Mouse (Mus musculus) ES-Bruce4 (cell line): ENCODE data around the gene Terb2. TPM values are rescaled to one million over a fixed set of nuclear protein-coding genes. Genes with fewer than 3 reads are reported as not detected.

Experiments used
- H3K27ac ChIP-seq: 2 replicates; pipeline ENCODE4 v1.5.1; 2012; ENCODE audit warnings: low read length, inconsistent platforms; ENCODE audit not compliant: insufficient read depth
- H3K27me3 ChIP-seq: 2 replicates; pipeline ENCODE4 v1.6.1; 2012; ENCODE audit warnings: mild to moderate bottlenecking, low read length, inconsistent platforms; ENCODE audit not compliant: control insufficient read depth, poor library complexity, insufficient read depth, severe bottlenecking
- H3K36me3 ChIP-seq: 2 replicates; pipeline ENCODE4 v1.6.1; 2012; ENCODE audit warnings: inconsistent platforms, mild to moderate bottlenecking, low read length, moderate library complexity; ENCODE audit not compliant: control insufficient read depth, poor library complexity, insufficient read depth, severe bottlenecking
- H3K4me1 ChIP-seq: one replicate; pipeline ENCODE4 v1.8.1; 2011; ENCODE audit warnings: low read length; ENCODE audit not compliant: control insufficient read depth, insufficient read depth
- H3K4me3 ChIP-seq: 2 replicates; pipeline ENCODE4 v1.5.1; 2011; ENCODE audit warnings: low read depth, mild to moderate bottlenecking, low read length
- H3K9ac ChIP-seq: 2 replicates; pipeline ENCODE4 v1.6.1; 2012; ENCODE audit warnings: low read depth, mild to moderate bottlenecking, inconsistent platforms; ENCODE audit not compliant: poor library complexity, severe bottlenecking
- H3K9me3 ChIP-seq: replicated peaks from 2 replicates; pipeline ENCODE4 v1.6.1; 2012; ENCODE audit warnings: mild to moderate bottlenecking, low read length, inconsistent platforms; ENCODE audit not compliant: control insufficient read depth, poor library complexity, insufficient read depth, severe bottlenecking
- CTCF ChIP-seq: IDR thresholded peaks from one replicate; pipeline ENCODE4 v1.8.1; 2011; ENCODE audit warnings: low read depth, low read length
- EP300 ChIP-seq: IDR thresholded peaks from 2 replicates; pipeline ENCODE4 v1.6.1; 2011; ENCODE audit warnings: low read depth, low read length; ENCODE audit not compliant: insufficient read depth
- POLR2A ChIP-seq: IDR thresholded peaks from one replicate; pipeline ENCODE4 v1.8.1; 2011; ENCODE audit warnings: low read length; ENCODE audit not compliant: insufficient read depth
- polyA plus RNA-seq: library from polyadenylated mRNA; stranded (reverse); fragments of >200 nt; gene quantifications from 2 replicates; pipeline ENCODE4 v1.2.4, GENCODE M21; 2011; ENCODE audit warnings: low read depth; ENCODE audit not compliant: missing spikeins, insufficient read depth, insufficient read length

The Terb2 gene
- polyA plus RNA-seq, 1 experiment: 0.60 TPM

DNA sequence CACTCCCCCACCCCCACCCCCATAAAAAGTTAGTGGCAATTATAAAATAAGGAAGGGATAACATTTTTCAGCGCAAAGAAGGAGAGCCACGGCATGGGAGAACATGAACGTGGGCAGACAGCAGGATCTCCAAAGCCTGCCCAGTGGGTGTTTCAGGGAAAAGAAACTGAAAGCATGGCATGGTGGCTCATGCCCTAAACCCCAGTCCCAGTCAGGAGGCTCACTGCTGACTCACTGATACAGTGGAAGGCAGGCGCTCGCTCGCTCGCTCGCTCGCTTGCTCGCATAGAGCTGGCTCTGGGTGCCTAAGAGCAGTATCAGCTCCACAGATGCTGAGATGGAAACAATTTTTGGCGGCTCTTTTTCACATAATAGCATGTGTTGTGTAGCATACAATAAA, 21.8 kb upstream of the Terb2 start:
- no peaks in the 10 kb centered on the region for H3K36me3 ChIP-seq
- no peak for TF ChIP-seq EP300
- TF ChIP-seq POLR2A: no peak
- TF ChIP-seq CTCF: no peak
- peaks cover 4% of the 10 kb centered on the region for H3K4me1 ChIP-seq
- H3K4me3 ChIP-seq: no peak overlapping the region
- H3K9me3 ChIP-seq: no peaks in the 10 kb centered on the region
- no peak overlapping the region for H3K9ac ChIP-seq
- no peaks in the 10 kb centered on the region for H3K27me3 ChIP-seq
- no peak overlapping the region for H3K27ac ChIP-seq

DNA sequence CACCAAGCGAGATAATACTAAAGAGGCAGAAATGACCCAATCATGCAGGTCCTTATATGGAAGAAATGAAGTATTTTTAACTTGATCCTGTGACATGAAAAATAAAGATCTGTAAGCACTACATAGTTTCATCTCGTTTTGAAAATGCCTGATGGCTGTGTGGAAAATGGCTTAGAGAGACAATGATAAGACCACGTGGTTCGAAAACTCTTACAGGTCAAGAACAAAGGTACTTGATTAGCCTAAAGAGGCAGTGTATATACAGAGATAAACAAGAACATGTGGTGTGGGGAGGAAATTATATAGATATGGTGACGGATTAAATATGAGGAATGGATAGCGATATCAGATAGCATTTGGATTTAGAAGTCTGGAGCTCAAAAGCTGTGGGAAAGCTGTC, 14.8 kb upstream of the Terb2 start:
- Histone ChIP-seq H3K27me3 (no peaks in the 10 kb centered on the region), H3K4me1 (no peaks in the 10 kb centered on the region), H3K27ac (no peak overlapping the region), H3K9ac (no peak overlapping the region), H3K36me3 (no peaks in the 10 kb centered on the region), H3K9me3 (no peaks in the 10 kb centered on the region), H3K4me3 (no peak overlapping the region)
- TF ChIP-seq POLR2A (no peak), EP300 (no peak), CTCF (no peak)

DNA sequence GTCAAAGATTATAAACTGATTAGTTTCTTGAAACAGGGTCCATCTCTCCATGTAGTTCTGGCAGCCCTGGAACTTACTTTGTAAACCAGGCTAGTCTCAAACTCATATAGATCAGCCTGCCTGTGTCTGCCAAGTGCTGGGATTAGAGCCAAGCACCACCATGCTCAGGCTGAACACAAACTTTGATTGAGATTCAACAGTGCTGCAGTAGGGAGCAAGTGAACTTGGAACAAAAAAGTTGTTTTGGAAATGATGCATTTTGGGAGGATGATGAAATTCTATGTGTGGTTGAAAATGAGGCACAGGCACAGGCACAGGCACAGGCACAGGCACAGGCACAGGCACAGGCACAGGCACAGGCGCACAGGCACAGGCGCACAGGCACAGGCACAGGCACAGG, 13.9 kb upstream of the Terb2 start:
- H3K9me3 ChIP-seq: no peaks in the 10 kb centered on the region
- no peak overlapping the region for H3K27ac ChIP-seq
- TF ChIP-seq POLR2A: no peak
- TF ChIP-seq EP300: no peak
- no peak for TF ChIP-seq CTCF
- no peaks in the 10 kb centered on the region for H3K27me3 ChIP-seq
- H3K36me3 ChIP-seq: no peaks in the 10 kb centered on the region
- no peak overlapping the region for H3K9ac ChIP-seq
- H3K4me3 ChIP-seq: no peak overlapping the region
- no peaks in the 10 kb centered on the region for H3K4me1 ChIP-seq

DNA sequence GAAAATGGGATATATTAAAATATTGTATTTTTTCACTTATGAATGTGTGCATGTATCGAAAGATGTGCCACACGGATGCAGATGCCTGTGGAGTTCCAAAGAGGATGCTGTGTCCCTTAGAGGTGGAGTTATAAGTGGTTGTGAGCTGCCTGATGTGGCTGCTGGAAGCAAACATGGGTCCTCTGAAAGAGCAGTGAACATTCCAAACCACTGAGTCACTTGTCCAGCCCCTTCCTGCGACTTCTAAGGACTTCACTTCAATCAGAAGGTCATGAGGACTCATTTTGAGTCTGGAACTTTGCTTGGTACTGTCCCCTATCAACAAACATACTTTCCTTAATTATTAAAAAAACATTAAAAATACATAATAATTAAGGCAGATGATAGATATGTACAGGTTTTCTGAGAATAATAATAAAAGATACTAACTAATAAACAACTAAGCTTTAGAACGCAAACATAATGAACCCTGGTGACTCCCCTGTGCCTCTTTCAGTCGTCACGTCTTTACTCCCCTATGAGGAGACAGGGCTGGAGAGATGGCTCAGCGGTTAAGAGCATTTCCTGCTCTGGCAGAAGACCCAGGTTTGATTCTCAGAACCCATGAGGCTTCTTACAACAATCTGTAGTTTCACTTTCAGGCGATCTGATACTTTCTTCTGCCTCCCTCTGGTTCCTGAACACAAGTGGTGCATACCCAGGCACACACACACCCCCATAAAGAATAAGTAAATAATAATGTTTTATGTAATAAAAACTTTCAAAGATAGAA, 5.8 kb upstream of the Terb2 start:
- Histone ChIP-seq H3K27me3 (no peaks in the 10 kb centered on the region), H3K9ac (no peak overlapping the region), H3K4me1 (no peaks in the 10 kb centered on the region), H3K27ac (no peak overlapping the region), H3K9me3 (no peaks in the 10 kb centered on the region), H3K36me3 (no peaks in the 10 kb centered on the region), H3K4me3 (no peak overlapping the region)
- TF ChIP-seq EP300 (no peak), POLR2A (no peak), CTCF (no peak)

DNA sequence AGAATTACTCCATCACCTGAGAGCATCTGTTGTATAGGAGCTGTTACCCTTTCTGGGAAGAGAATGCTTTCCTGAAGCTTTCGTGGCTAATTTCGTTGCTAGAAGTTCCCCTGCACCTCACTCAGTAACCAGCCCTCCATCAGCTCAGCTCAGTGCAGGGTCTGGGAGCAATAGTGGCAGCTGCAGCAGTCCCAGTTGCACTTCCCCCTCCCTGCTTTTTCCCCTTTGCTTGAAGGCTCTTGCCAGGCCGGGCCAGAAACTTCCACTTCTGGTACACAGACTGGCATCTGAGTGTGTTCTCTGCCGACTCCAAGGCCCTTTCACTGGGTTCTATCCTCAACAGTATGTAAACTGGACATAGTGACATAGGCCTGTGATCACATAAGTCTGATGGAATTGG, 986 bp upstream of the Terb2 start:
- H3K36me3 ChIP-seq: no peaks in the 10 kb centered on the region
- no peaks in the 10 kb centered on the region for H3K27me3 ChIP-seq
- no peak overlapping the region for H3K9ac ChIP-seq
- no peak overlapping the region for H3K27ac ChIP-seq
- no peak overlapping the region for H3K4me3 ChIP-seq
- H3K9me3 ChIP-seq: no peaks in the 10 kb centered on the region
- TF ChIP-seq POLR2A: no peak
- TF ChIP-seq EP300: no peak
- TF ChIP-seq CTCF: no peak
- H3K4me1 ChIP-seq: no peaks in the 10 kb centered on the region

DNA sequence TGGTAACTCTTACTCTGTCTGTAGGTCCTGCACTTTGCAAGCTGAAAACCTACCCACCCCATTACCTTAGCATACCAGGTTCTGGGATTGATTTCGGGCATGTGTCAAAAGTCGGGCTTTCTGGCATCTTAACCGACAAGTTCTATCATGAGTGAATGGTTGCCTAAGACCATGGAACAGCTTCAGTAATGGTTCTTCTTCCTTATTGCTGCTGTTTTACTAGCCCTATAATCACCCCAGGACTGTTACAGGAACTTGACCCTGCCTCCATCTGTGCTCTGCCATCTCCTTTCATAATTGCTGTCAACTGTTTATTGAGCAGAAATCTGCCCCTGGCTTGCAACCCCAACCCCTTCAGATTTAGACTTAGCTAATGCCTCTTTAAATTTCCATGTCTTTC, 679 bp downstream of the Terb2 start:
- H3K4me1 ChIP-seq: no peaks in the 10 kb centered on the region
- H3K27me3 ChIP-seq: no peaks in the 10 kb centered on the region
- H3K4me3 ChIP-seq: no peak overlapping the region
- no peak overlapping the region for H3K9ac ChIP-seq
- no peaks in the 10 kb centered on the region for H3K9me3 ChIP-seq
- H3K36me3 ChIP-seq: no peaks in the 10 kb centered on the region
- TF ChIP-seq POLR2A: no peak
- TF ChIP-seq EP300: no peak
- no peak for TF ChIP-seq CTCF
- H3K27ac ChIP-seq: no peak overlapping the region
